Mouse (Mus musculus) intestine, embryonic 15.5 days (tissue): ENCODE measurements around the gene Ing4. TPM values are rescaled to one million over a fixed set of nuclear protein-coding genes. Genes with fewer than 3 reads are reported as not detected.

ENCODE experiments used
- ATAC-seq: fragments of 200-750 bp; cut with Nextera tagmentation; 2 replicates; pipeline ENCODE4 v1.8.0; 2017; ENCODE audit warnings: moderate TSS enrichment, moderate library complexity
- H3K27ac ChIP-seq: fragments of 300-500 bp; sonication (generic); 2 replicates; pipeline ENCODE4 v1.5.1; 2015; ENCODE audit warnings: mild to moderate bottlenecking, inconsistent platforms
- H3K27me3 ChIP-seq: fragments of 300-500 bp; sonication (generic); replicated peaks from 2 replicates; pipeline ENCODE4 v1.6.1; 2015; ENCODE audit warnings: inconsistent platforms
- H3K36me3 ChIP-seq: fragments of 300-500 bp; sonication (generic); 2 replicates; pipeline ENCODE4 v1.6.1; 2015; ENCODE audit warnings: inconsistent platforms
- H3K4me1 ChIP-seq: fragments of 300-500 bp; sonication (generic); replicated peaks from 2 replicates; pipeline ENCODE4 v1.6.1; 2015; ENCODE audit warnings: inconsistent platforms
- H3K4me2 ChIP-seq: fragments of 300-500 bp; sonication (generic); replicated peaks from 2 replicates; pipeline ENCODE4 v1.6.1; 2015; ENCODE audit warnings: mild to moderate bottlenecking, inconsistent platforms
- H3K4me3 ChIP-seq: fragments of 300-500 bp; sonication (generic); replicated peaks from 2 replicates; pipeline ENCODE4 v1.5.1; 2015; ENCODE audit warnings: inconsistent platforms
- H3K9ac ChIP-seq: fragments of 300-500 bp; sonication (generic); 2 replicates; pipeline ENCODE4 v1.6.1; 2015; ENCODE audit warnings: inconsistent platforms
- H3K9me3 ChIP-seq: fragments of 300-500 bp; sonication (generic); 2 replicates; pipeline ENCODE4 v1.6.1; 2016; ENCODE audit warnings: inconsistent platforms
- WGBS: fragments of 180-500 bp; shearing (Covaris S2); methylation state at CpG from one replicate; pipeline ENCODE4 v1.1.7; 2015; 5-methylcytosine and 5-hydroxymethylcytosine counted together
- polyA plus RNA-seq: library from polyadenylated mRNA; unstranded; fragments of >200 nt; fragmentation: Nextera tagmentation; extraction: Ambion mirVana; gene quantifications from 2 replicates; pipeline ENCODE4 v1.2.1, GENCODE M21; 2015

Gene Ing4
- polyA plus RNA-seq, 1 experiment from 2014 or later = 103 TPM

DNA sequence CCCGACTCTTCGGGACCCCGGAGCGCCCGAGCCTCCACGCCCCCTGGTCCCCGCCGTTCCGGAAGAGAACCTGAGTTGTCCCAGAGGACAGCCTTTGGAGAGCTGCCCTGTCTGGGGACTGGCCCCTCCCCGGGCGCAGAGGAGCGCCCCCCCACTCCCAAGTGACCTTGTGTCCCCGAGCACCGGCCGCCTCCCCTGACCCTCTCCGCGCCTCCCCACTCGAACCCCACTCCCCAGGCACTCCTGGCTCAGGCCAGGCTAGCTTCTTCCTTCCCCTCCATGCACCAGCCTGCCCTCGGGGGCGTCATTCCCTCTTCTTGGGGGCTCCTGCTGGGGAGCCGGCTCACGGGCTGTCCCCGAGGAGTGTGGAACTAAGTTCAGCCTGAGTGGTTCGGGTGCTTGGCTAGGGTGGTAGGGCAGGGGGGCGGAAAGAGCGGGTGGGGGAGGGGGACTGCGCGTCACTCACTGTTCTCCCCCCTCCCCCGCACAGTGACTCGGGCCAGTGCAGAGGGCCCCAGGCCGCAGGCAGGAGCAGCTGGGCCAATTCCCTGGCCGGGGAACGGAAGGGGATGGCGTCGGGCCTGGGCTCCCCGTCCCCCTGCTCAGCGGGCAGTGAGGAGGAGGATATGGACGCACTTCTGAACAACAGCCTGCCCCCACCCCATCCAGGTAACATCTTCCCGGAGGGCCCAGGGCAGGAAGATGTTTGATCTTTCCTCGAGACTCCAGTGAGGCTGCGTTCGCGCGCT lies 57.2 kb downstream of the Ing4 start:
- under 1% methylated on average over 39 of the region's 44 CpGs for WGBS
- Histone ChIP-seq H3K27me3 (no peaks in the 10 kb centered on the region), H3K4me1 (peaks cover 30% of the 10 kb centered on the region), H3K9ac (peak overlapping the region; percentile 93), H3K4me3 (peak overlapping the region; percentile 91), H3K4me2 (peak overlapping the region; percentile 72), H3K9me3 (no peaks in the 10 kb centered on the region), H3K36me3 (peaks cover 23% of the 10 kb centered on the region), H3K27ac (peak overlapping the region; percentile 94)
- ATAC-seq = peak; percentile 56

DNA sequence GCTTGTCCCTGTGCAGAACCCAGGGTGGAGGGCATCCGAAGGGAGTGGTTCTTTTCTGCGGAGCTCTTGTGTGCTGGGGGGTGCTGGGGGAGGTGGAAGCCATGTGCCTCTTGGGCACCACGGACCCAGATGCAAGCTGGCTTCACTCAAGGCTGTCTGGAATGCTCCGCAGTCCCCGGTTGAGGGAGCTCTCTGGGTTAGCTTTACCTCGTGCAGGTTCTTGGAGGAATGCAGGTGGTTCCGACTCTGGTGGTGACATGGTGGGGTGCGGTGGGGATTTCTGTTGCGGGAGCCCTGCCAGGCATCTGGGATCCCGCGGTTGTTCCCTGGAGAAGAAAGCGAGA lies 57.8 kb downstream of the Ing4 start:
- peak; percentile 17; the same call in 1 of the 2 replicates for ATAC-seq
- Histone ChIP-seq H3K4me2 (peak overlapping the region; percentile 72), H3K9me3 (no peaks in the 10 kb centered on the region), H3K4me1 (peaks cover 30% of the 10 kb centered on the region), H3K27ac (peak overlapping the region; percentile 94), H3K36me3 (peaks cover 28% of the 10 kb centered on the region), H3K4me3 (peak overlapping the region; percentile 91), H3K9ac (peak overlapping the region; percentile 93), H3K27me3 (no peaks in the 10 kb centered on the region)
- 1% methylated on average over 12 of the region's 12 CpGs for WGBS

DNA sequence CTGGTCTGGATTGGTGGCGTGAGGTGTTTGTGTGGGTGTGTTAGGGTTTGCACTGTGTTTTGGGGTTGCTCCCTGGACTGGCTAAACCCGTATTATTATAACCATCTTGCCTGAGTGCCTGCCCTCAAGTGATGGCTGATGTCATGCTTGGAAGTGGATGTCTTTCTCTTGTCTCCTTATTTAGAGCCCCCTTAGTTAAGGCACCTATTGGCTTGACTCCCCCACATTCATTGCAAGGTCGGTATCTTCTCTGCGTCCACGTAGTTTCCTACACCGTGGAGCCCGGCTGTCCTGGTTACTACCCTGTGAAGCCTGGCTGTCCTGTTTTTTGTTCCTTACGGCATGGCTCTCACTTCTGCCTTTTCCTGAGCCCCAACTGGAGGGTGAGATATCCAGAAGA lies 58.4 kb downstream of the Ing4 start:
- peak overlapping the region; percentile 91 for H3K4me3 ChIP-seq
- 49% methylated on average over 8 of the region's 8 CpGs for WGBS
- no peaks in the 10 kb centered on the region for H3K9me3 ChIP-seq
- H3K27ac ChIP-seq = 0 out of 2 replicates have a peak overlapping the region, but pooled peaks have one; percentile 28
- no peak for ATAC-seq
- peaks cover 30% of the 10 kb centered on the region for H3K4me1 ChIP-seq
- no peaks in the 10 kb centered on the region for H3K27me3 ChIP-seq
- H3K4me2 ChIP-seq = peak overlapping the region; percentile 72
- peak overlapping the region; percentile 93 for H3K9ac ChIP-seq
- H3K36me3 ChIP-seq = peaks cover 35% of the 10 kb centered on the region

DNA sequence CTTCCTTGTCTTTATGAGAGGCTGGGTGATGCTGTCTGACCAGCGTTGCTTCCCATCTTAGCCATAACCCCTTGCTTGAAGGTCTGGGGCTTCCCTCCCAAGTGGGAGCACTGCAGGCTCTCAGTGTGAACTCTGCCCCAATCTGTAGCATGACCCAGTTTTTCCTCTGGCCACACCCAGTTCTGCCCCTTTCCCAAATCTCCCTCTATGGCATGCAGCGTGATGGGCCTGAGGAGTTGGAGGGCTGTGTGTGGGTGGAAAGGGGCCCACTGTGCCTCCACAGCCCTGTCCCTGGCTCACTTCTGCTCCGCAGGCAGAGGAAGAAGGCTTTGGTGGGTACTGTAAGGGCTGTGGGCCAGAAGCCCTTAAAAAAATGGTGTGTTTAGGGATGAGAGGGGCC lies 59.0 kb downstream of the Ing4 start:
- 45% methylated on average over 3 of the region's 3 CpGs for WGBS
- Histone ChIP-seq H3K4me1 (peaks cover 30% of the 10 kb centered on the region), H3K9ac (peak overlapping the region; percentile 93), H3K4me2 (peak overlapping the region; percentile 72), H3K36me3 (peaks cover 37% of the 10 kb centered on the region), H3K27ac (no peak overlapping the region), H3K4me3 (peak overlapping the region; percentile 91), H3K27me3 (no peaks in the 10 kb centered on the region), H3K9me3 (no peaks in the 10 kb centered on the region)
- no peak for ATAC-seq

Other genes with a start within 250 kb of the Ing4 start
- 16.1 and 16.3 TPM in 2 replicates for gene Spsb2, start 231.1 kb upstream of the Ing4 start, polyA plus RNA-seq
- gene Tpi1, start 225.5 kb upstream of the Ing4 start, polyA plus RNA-seq = 1,094 and 1,127 TPM in 2 replicates
- 116 and 118 TPM in 2 replicates for gene Usp5, start 210.3 kb upstream of the Ing4 start, polyA plus RNA-seq
- gene Cdca3, start 210.2 kb upstream of the Ing4 start, polyA plus RNA-seq = 166 and 177 TPM in 2 replicates
- 1.2 and 1.3 TPM in 2 replicates for gene Gnb3, start 199.5 kb upstream of the Ing4 start, polyA plus RNA-seq
- 17.9 and 20.1 TPM in 2 replicates for gene P3h3, start 182.0 kb upstream of the Ing4 start, polyA plus RNA-seq
- gene Gpr162, start 175.8 kb upstream of the Ing4 start, polyA plus RNA-seq = 0.99 and 1.1 TPM in 2 replicates
- 0.40 and 0.48 TPM in 2 replicates for gene Cd4, start 151.5 kb upstream of the Ing4 start, polyA plus RNA-seq
- gene Lag3, start 128.1 kb upstream of the Ing4 start, polyA plus RNA-seq = 2.2 and 2.9 TPM in 2 replicates
- gene Ptms, start 119.7 kb upstream of the Ing4 start, polyA plus RNA-seq = 241 and 282 TPM in 2 replicates
- 336 and 340 TPM in 2 replicates for gene Mlf2, start 108.4 kb upstream of the Ing4 start, polyA plus RNA-seq
- 159 and 170 TPM in 2 replicates for gene Cops7a, start 74.2 kb upstream of the Ing4 start, polyA plus RNA-seq
- 1.8 and 2.1 TPM in 2 replicates for gene Pianp, start 43.1 kb upstream of the Ing4 start, polyA plus RNA-seq
- 13.4 and 14.3 TPM in 2 replicates for gene Zfp384, start 30.6 kb upstream of the Ing4 start, polyA plus RNA-seq
- 8.5 and 9.3 TPM in 2 replicates for gene Acrbp, start 9.9 kb downstream of the Ing4 start, polyA plus RNA-seq
- 5.8 and 6.1 TPM in 2 replicates for gene Lpar5, start 28.2 kb downstream of the Ing4 start, polyA plus RNA-seq
- gene Chd4, start 56.2 kb downstream of the Ing4 start, polyA plus RNA-seq = 62.3 and 62.6 TPM in 2 replicates
- gene Nop2, start 92.1 kb downstream of the Ing4 start, polyA plus RNA-seq = 68.1 and 70.3 TPM in 2 replicates
- 6.9 and 7.2 TPM in 2 replicates for gene Iffo1, start 105.5 kb downstream of the Ing4 start, polyA plus RNA-seq
- gene Gapdh, start 126.7 kb downstream of the Ing4 start, polyA plus RNA-seq = 2,230 and 2,316 TPM in 2 replicates
- gene Ncapd2, start 151.9 kb downstream of the Ing4 start, polyA plus RNA-seq = 83.3 and 96.9 TPM in 2 replicates
- 267 and 273 TPM in 2 replicates for gene Mrpl51, start 152.0 kb downstream of the Ing4 start, polyA plus RNA-seq
- gene Vamp1, start 175.8 kb downstream of the Ing4 start, polyA plus RNA-seq = 4.6 and 5.3 TPM in 2 replicates
- 8.7 and 10.7 TPM in 2 replicates for gene Tapbpl, start 192.1 kb downstream of the Ing4 start, polyA plus RNA-seq
- gene Cd27, start 197.2 kb downstream of the Ing4 start, polyA plus RNA-seq = 1.4 and 1.6 TPM in 2 replicates
- 0.14 TPM in 1 of 2 replicates, not detected in the other for gene Tuba3a, start 246.3 kb downstream of the Ing4 start, polyA plus RNA-seq